Mouse (Mus musculus) limb, embryonic 12.5 days (tissue): ENCODE measurements around the gene Drc1. TPM values are rescaled to one million over a fixed set of nuclear protein-coding genes. Genes with fewer than 3 reads are reported as not detected.

ENCODE experiments used
- ATAC-seq: fragments of 200-750 bp; cut with Nextera tagmentation; 2 replicates; pipeline ENCODE4 v1.8.0; 2017; ENCODE audit warnings: low read depth, moderate TSS enrichment; ENCODE audit not compliant: insufficient number of reproducible peaks, insufficient read depth, low FRiP score, low TSS enrichment
- H3K27ac ChIP-seq: fragments of 300-500 bp; sonication (generic); 2 replicates; pipeline ENCODE4 v1.5.1; 2016; ENCODE audit warnings: mild to moderate bottlenecking, moderate library complexity
- H3K27me3 ChIP-seq: fragments of 300-500 bp; sonication (generic); 2 replicates; pipeline ENCODE4 v1.6.1; 2016; ENCODE audit warnings: mild to moderate bottlenecking, moderate library complexity
- H3K36me3 ChIP-seq: fragments of 300-500 bp; sonication (generic); 2 replicates; pipeline ENCODE4 v1.6.1; 2016; ENCODE audit warnings: mild to moderate bottlenecking, moderate library complexity
- H3K4me1 ChIP-seq: fragments of 300-500 bp; sonication (generic); replicated peaks from 2 replicates; pipeline ENCODE4 v1.6.1; 2016
- H3K4me2 ChIP-seq: fragments of 300-500 bp; sonication (generic); 2 replicates; pipeline ENCODE4 v1.6.1; 2016; ENCODE audit warnings: mild to moderate bottlenecking, moderate library complexity
- H3K4me3 ChIP-seq: fragments of 300-500 bp; sonication (generic); replicated peaks from 2 replicates; pipeline ENCODE4 v1.5.1; 2016; ENCODE audit warnings: mild to moderate bottlenecking
- H3K9ac ChIP-seq: fragments of 300-500 bp; sonication (generic); replicated peaks from 2 replicates; pipeline ENCODE4 v1.6.1; 2016; ENCODE audit warnings: mild to moderate bottlenecking, moderate library complexity
- H3K9me3 ChIP-seq: fragments of 300-500 bp; sonication (generic); 2 replicates; pipeline ENCODE4 v1.6.1; 2016; ENCODE audit warnings: mild to moderate bottlenecking, moderate library complexity
- WGBS: fragments of 180-500 bp; shearing (Covaris S2); methylation state at CpG from one replicate; pipeline ENCODE4 v1.1.7; 2016; 5-methylcytosine and 5-hydroxymethylcytosine counted together
- polyA plus RNA-seq: library from polyadenylated mRNA; unstranded; fragments of >200 nt; fragmentation: Nextera tagmentation; extraction: Ambion mirVana; gene quantifications from 2 replicates; pipeline ENCODE4 v1.2.1, GENCODE M21; 2016

Drc1 gene
- polyA plus RNA-seq, 1 experiment from 2014 or later: 0.26 TPM

GRCm38 (mm10) chr5:30367405-30367804 lies 86.2 kb downstream of the Drc1 start:
- 81% methylated on average over 8 of the region's 8 CpGs for WGBS
- H3K9ac ChIP-seq: no peak overlapping the region
- no peak overlapping the region for H3K4me3 ChIP-seq
- no peaks in the 10 kb centered on the region for H3K4me1 ChIP-seq
- no peak overlapping the region for H3K4me2 ChIP-seq
- H3K27ac ChIP-seq: no peak overlapping the region
- no peak for ATAC-seq
- no peaks in the 10 kb centered on the region; the same call in 1 of the 2 replicates for H3K9me3 ChIP-seq
- no peaks in the 10 kb centered on the region for H3K36me3 ChIP-seq
- H3K27me3 ChIP-seq: no peaks in the 10 kb centered on the region

DNA sequence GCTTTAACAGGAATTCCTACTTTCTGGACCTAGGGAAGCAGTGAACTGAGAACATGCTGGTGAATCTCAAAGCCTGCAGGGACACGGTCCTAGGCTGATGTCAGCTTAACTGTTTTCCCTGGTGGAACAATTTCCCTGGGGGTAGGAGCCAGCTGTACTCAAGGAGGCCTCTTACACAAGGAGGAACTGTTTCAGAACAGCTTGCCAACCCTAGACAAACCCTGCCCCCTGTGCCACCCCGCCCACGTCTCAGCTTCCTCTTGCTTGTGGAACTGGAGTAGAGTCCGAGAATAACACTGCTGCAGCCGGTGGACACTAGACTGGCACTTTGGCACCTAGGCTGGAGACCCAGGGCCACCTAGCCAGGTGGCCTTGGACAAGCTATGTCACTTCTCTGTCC lies 88.2 kb downstream of the Drc1 start:
- no peaks in the 10 kb centered on the region for H3K27me3 ChIP-seq
- H3K9ac ChIP-seq: no peak overlapping the region
- no peak for ATAC-seq
- no peaks in the 10 kb centered on the region for H3K36me3 ChIP-seq
- no peak overlapping the region for H3K4me3 ChIP-seq
- no peak overlapping the region for H3K27ac ChIP-seq
- H3K4me2 ChIP-seq: no peak overlapping the region
- WGBS: 87% methylated on average over 5 of the region's 5 CpGs
- H3K9me3 ChIP-seq: no peaks in the 10 kb centered on the region
- H3K4me1 ChIP-seq: no peaks in the 10 kb centered on the region

- Histone ChIP-seq H3K4me2 (no peak overlapping the region), H3K4me3 (no peak overlapping the region), H3K4me1 (peaks cover 9% of the 10 kb centered on the region), H3K9ac (no peak overlapping the region), H3K36me3 (no peaks in the 10 kb centered on the region), H3K9me3 (no peaks in the 10 kb centered on the region), H3K27me3 (no peaks in the 10 kb centered on the region), H3K27ac (no peak overlapping the region)
- ATAC-seq: no peak
- WGBS: 55% methylated on average over 7 of the region's 7 CpGs
These were observed 101.7 kb downstream of the Drc1 start for GRCm38 (mm10) chr5:30382876-30383275.

- WGBS: 76% methylated on average over 6 of the region's 6 CpGs
- Histone ChIP-seq H3K9me3 (no peaks in the 10 kb centered on the region), H3K27ac (no peak overlapping the region), H3K4me2 (no peak overlapping the region), H3K36me3 (no peaks in the 10 kb centered on the region), H3K4me1 (peaks cover 7% of the 10 kb centered on the region), H3K9ac (no peak overlapping the region), H3K27me3 (no peaks in the 10 kb centered on the region), H3K4me3 (no peak overlapping the region)
- no peak for ATAC-seq
These were observed 106.5 kb downstream of the Drc1 start for GRCm38 (mm10) chr5:30387726-30388125.

- Histone ChIP-seq H3K36me3 (no peaks in the 10 kb centered on the region), H3K27ac (no peak overlapping the region), H3K27me3 (no peaks in the 10 kb centered on the region), H3K4me1 (0 out of 2 replicates have a peak, but pooled peaks cover under 1% of the 10 kb centered on the region), H3K9ac (no peak overlapping the region), H3K4me3 (no peak overlapping the region), H3K9me3 (no peaks in the 10 kb centered on the region), H3K4me2 (no peak overlapping the region)
- ATAC-seq: no peak
- WGBS: 85% methylated on average over 5 of the region's 5 CpGs
These were observed 108.6 kb downstream of the Drc1 start for GRCm38 (mm10) chr5:30389836-30390235.

DNA sequence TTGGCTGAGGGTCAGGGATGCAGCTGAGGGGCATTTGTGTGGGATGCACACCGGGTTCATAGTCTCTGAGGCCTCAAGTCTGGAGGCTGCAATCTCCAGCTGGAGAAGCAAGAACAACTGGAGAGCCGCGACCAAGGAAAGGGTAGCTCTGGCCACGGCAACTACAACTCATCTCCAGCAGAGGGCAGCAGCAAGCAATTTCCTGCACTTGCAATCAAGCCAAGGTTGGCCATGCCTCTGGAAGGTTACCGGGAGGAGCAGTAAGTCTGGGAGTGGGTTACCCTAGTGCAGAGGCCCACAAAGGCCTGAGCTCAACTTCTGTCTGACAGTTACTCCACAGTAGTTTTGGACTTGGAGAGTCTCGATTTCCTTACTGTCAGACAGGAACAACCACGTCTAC lies 110.3 kb downstream of the Drc1 start:
- Histone ChIP-seq H3K27me3 (no peaks in the 10 kb centered on the region), H3K9me3 (no peaks in the 10 kb centered on the region), H3K9ac (no peak overlapping the region), H3K4me2 (no peak overlapping the region), H3K27ac (no peak overlapping the region), H3K4me3 (no peak overlapping the region), H3K4me1 (0 out of 2 replicates have a peak, but pooled peaks cover 3% of the 10 kb centered on the region), H3K36me3 (no peaks in the 10 kb centered on the region)
- ATAC-seq: no peak
- WGBS: 23% methylated on average over 7 of the region's 7 CpGs

DNA sequence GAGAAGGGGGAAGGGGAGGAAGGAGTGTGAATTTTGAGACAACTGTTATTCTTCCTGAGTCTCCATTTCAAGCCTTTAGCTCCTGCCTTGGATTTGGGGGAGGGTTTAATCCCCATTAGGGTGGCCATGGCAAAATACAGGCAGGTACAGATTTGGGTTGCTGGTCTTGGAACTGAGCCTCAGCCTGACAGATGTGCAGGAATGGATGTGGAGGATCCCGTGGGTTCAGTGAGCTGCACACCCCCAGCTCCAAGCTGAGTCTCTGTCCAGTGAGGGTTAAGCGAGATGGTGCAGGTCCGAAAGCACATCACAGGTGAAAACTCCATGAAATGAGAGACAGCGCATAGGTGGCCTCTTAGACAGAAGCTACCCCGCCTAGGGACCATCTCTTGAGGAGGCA lies 119.3 kb downstream of the Drc1 start:
- Histone ChIP-seq H3K9ac (no peak overlapping the region), H3K4me2 (no peak overlapping the region), H3K27ac (no peak overlapping the region), H3K36me3 (no peaks in the 10 kb centered on the region), H3K27me3 (no peaks in the 10 kb centered on the region), H3K4me1 (no peaks in the 10 kb centered on the region), H3K9me3 (0 out of 2 replicates have a peak, but pooled peaks cover 8% of the 10 kb centered on the region), H3K4me3 (no peak overlapping the region)
- 82% methylated on average over 5 of the region's 5 CpGs for WGBS
- ATAC-seq: no peak

DNA sequence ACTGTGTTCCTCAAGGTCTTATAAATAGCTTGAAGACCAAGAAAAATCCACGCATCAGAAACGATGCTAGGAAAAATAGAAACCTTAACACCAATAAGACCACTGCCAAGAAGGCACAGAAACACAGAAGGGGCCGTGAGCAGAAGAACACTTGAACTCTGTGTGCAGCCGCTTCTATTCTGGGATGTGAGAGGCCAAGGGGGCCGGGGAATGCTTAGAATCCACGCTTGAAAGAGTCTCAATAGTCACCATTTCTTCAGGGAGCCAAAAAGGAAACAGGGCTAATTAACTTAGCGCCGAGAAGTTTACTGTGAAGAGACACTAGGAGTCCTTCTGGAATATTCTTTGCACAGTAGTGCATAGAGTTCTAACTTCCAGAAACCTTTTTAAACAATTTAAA lies 120.0 kb downstream of the Drc1 start:
- Histone ChIP-seq H3K4me2 (no peak overlapping the region), H3K4me1 (no peaks in the 10 kb centered on the region), H3K9ac (no peak overlapping the region), H3K27ac (no peak overlapping the region), H3K27me3 (no peaks in the 10 kb centered on the region), H3K4me3 (no peak overlapping the region), H3K9me3 (0 out of 2 replicates have a peak, but pooled peaks cover 8% of the 10 kb centered on the region), H3K36me3 (no peaks in the 10 kb centered on the region)
- WGBS: 62% methylated on average over 8 of the region's 8 CpGs
- no peak for ATAC-seq

DNA sequence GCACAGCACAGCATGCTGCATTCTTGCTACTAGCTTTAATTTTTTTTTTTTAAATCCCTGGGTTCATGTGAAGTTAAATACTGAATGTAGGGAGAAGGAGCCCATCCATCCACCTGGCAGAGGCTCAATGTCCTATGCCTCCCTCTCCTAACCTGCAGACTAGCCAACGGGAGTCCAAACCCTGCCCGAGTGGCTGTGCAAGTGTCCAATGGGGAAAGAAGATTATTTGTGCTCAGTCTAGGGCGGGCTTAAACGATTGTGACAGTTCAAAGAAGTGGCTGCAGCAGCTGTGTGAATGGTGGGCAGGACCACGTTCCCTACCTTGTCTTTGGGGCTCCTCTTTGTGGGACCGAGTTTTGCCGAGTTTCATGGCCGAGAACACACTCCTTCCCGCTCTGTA lies 125.7 kb downstream of the Drc1 start:
- Histone ChIP-seq H3K36me3 (no peaks in the 10 kb centered on the region), H3K4me1 (peaks cover 7% of the 10 kb centered on the region), H3K4me2 (no peak overlapping the region), H3K9ac (no peak overlapping the region), H3K9me3 (no peaks in the 10 kb centered on the region), H3K27me3 (no peaks in the 10 kb centered on the region), H3K27ac (no peak overlapping the region), H3K4me3 (no peak overlapping the region)
- WGBS: 27% methylated on average over 9 of the region's 9 CpGs
- ATAC-seq: no peak

- Histone ChIP-seq H3K27me3 (no peaks in the 10 kb centered on the region), H3K4me3 (no peak overlapping the region), H3K9ac (no peak overlapping the region), H3K27ac (no peak overlapping the region), H3K9me3 (no peaks in the 10 kb centered on the region), H3K4me1 (peaks cover 7% of the 10 kb centered on the region), H3K4me2 (no peak overlapping the region), H3K36me3 (no peaks in the 10 kb centered on the region)
- 81% methylated on average over 10 of the region's 10 CpGs for WGBS
- ATAC-seq: no peak
These were observed 130.3 kb downstream of the Drc1 start for GRCm38 (mm10) chr5:30411524-30411923.

- Histone ChIP-seq H3K27ac (no peak overlapping the region), H3K4me3 (no peak overlapping the region), H3K36me3 (no peaks in the 10 kb centered on the region), H3K9ac (no peak overlapping the region), H3K9me3 (no peaks in the 10 kb centered on the region), H3K27me3 (peaks cover 8% of the 10 kb centered on the region; the same call in 1 of the 2 replicates), H3K4me2 (no peak overlapping the region), H3K4me1 (no peaks in the 10 kb centered on the region)
- ATAC-seq: no peak
- WGBS: 79% methylated on average over 2 of the region's 2 CpGs
These were observed 134.2 kb downstream of the Drc1 start for GRCm38 (mm10) chr5:30415381-30415780.

DNA sequence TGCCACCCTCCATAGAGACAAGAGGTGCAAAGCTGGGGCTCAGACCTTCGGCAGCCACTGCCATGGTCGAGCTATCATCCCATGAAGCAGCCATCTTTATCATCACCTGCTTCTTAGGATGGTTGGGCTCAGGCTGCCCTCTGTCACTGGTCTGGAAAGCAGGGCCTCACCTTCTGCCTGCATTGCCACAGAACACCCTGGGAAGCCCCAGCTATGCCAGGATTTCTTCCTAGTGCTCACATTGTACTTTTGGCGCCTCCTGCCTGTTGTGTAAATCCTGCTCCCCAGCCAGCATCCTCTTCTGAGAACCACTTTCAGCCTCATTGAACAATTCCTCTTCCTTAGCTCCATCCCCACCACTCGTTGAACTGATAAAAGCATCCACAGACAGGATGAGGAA lies 134.7 kb downstream of the Drc1 start:
- H3K27ac ChIP-seq: no peak overlapping the region
- ATAC-seq: no peak

More for the DNA sequence above, 134.7 kb downstream of the Drc1 start:
- Histone ChIP-seq H3K36me3 (no peaks in the 10 kb centered on the region), H3K4me2 (no peak overlapping the region), H3K27me3 (peaks cover 8% of the 10 kb centered on the region; the same call in 1 of the 2 replicates), H3K4me3 (no peak overlapping the region), H3K9me3 (no peaks in the 10 kb centered on the region), H3K4me1 (no peaks in the 10 kb centered on the region), H3K9ac (no peak overlapping the region)
- 73% methylated on average over 4 of the region's 4 CpGs for WGBS
